Mouse (Mus musculus) megakaryocyte, embryonic 14.5 days (primary cell): ENCODE data around the gene Olfr572. TPM values are rescaled to one million over a fixed set of nuclear protein-coding genes. Genes with fewer than 3 reads are reported as not detected.

Source experiments
- H3K27me3 ChIP-seq: replicated peaks from 2 replicates; pipeline ENCODE3; 2012; ENCODE audit warnings: inconsistent platforms
- H3K36me3 ChIP-seq: replicated peaks from 2 replicates; pipeline ENCODE3; 2012; ENCODE audit warnings: low read length, inconsistent platforms, mixed read lengths
- H3K4me1 ChIP-seq: 2 replicates; pipeline ENCODE4 v1.6.1; 2012; ENCODE audit warnings: inconsistent platforms
- H3K4me3 ChIP-seq: replicated peaks from 2 replicates; pipeline ENCODE3; 2012; ENCODE audit warnings: moderate library complexity, mild to moderate bottlenecking, inconsistent platforms
- H3K9me3 ChIP-seq: 2 replicates; pipeline ENCODE4 v1.6.1; 2012; ENCODE audit warnings: inconsistent platforms
- FLI1 ChIP-seq: IDR thresholded peaks from 2 replicates; pipeline ENCODE4 v1.6.1; 2012; ENCODE audit warnings: low read length, inconsistent platforms, mixed read lengths
- GATA1 ChIP-seq: IDR thresholded peaks from 3 replicates; pipeline ENCODE4 v1.6.1; 2012; ENCODE audit warnings: mixed read lengths, low read length, inconsistent platforms, borderline replicate concordance
- polyA plus RNA-seq: library from polyadenylated mRNA; stranded (reverse); fragments of >175 nt; gene quantifications from 2 replicates; pipeline ENCODE4 v1.2.3, GENCODE M21; 2012; ENCODE audit warnings: low replicate concordance; ENCODE audit not compliant: insufficient read depth

The Olfr572 gene
- polyA plus RNA-seq, 1 experiment, result not detected

- H3K4me3 ChIP-seq, result no peak overlapping the region
- TF ChIP-seq GATA1 (no peak), FLI1 (no peak)
- H3K9me3 ChIP-seq, result no peaks in the 10 kb centered on the region
- H3K36me3 ChIP-seq, result no peaks in the 10 kb centered on the region
- no peaks in the 10 kb centered on the region for H3K27me3 ChIP-seq
- H3K4me1 ChIP-seq, result no peaks in the 10 kb centered on the region
Observed at GRCm38 (mm10) chr7:102950732-102951131, 26.5 kb downstream of the Olfr572 start.

- no peak for TF ChIP-seq FLI1
- no peak for TF ChIP-seq GATA1
- Histone ChIP-seq H3K36me3 (no peaks in the 10 kb centered on the region), H3K4me1 (no peaks in the 10 kb centered on the region), H3K4me3 (no peak overlapping the region), H3K27me3 (no peaks in the 10 kb centered on the region), H3K9me3 (no peaks in the 10 kb centered on the region)
Observed at GRCm38 (mm10) chr7:102958137-102958536, 33.9 kb downstream of the Olfr572 start.

GRCm38 (mm10) chr7:102958593-102958992, 34.4 kb downstream of the Olfr572 start, which contains the start of gene Olfr575:
TSS of gene Olfr575 (minus strand) at chr7:102958775.
- Histone ChIP-seq H3K9me3 (no peaks in the 10 kb centered on the region), H3K27me3 (no peaks in the 10 kb centered on the region)
- TF ChIP-seq GATA1 (no peak), FLI1 (no peak)

GRCm38 (mm10) chr7:102962360-102962759, 38.2 kb downstream of the Olfr572 start, which contains the start of gene Olfr576:
TSS of gene Olfr576 (plus strand) at chr7:102962660.
- H3K4me1 ChIP-seq, result no peaks in the 10 kb centered on the region
- no peaks in the 10 kb centered on the region for H3K9me3 ChIP-seq
- no peaks in the 10 kb centered on the region for H3K36me3 ChIP-seq
- TF ChIP-seq GATA1 (no peak), FLI1 (no peak)
- no peaks in the 10 kb centered on the region for H3K27me3 ChIP-seq
- H3K4me3 ChIP-seq, result no peak within 1 kb of the TSS

More at GRCm38 (mm10) chr7:102958593-102958992, 34.4 kb downstream of the Olfr572 start, which contains the start of gene Olfr575:
- no peaks in the 10 kb centered on the region for H3K4me1 ChIP-seq
- no peaks in the 10 kb centered on the region for H3K36me3 ChIP-seq
- no peak within 1 kb of the TSS for H3K4me3 ChIP-seq

- Histone ChIP-seq H3K9me3 (peaks cover 6% of the 10 kb centered on the region; the same call in 1 of the 2 replicates), H3K4me1 (no peaks in the 10 kb centered on the region), H3K27me3 (no peaks in the 10 kb centered on the region), H3K4me3 (no peak overlapping the region), H3K36me3 (no peaks in the 10 kb centered on the region)
- TF ChIP-seq FLI1 (no peak), GATA1 (no peak)
Observed at GRCm38 (mm10) chr7:102974399-102974798, 50.2 kb downstream of the Olfr572 start.

- H3K9me3 ChIP-seq, result peaks cover 6% of the 10 kb centered on the region; the same call in 1 of the 2 replicates
- no peaks in the 10 kb centered on the region for H3K36me3 ChIP-seq
- no peak within 1 kb of the TSS for H3K4me3 ChIP-seq
- no peaks in the 10 kb centered on the region for H3K4me1 ChIP-seq
- no peak for TF ChIP-seq GATA1
- TF ChIP-seq FLI1, result no peak
- no peaks in the 10 kb centered on the region for H3K27me3 ChIP-seq
Observed at GRCm38 (mm10) chr7:102975843-102976242, 51.6 kb downstream of the Olfr572 start, which contains the start of gene Olfr577. TSS of gene Olfr577 (minus strand) at chr7:102975943.

Other genes with a start within 250 kb of the Olfr572 start
- gene Trim68, start 237.1 kb upstream of the Olfr572 start, polyA plus RNA-seq, result 0.73 and 1.0 TPM in 2 replicates
- gene Olfr557, start 228.5 kb upstream of the Olfr572 start, polyA plus RNA-seq, result not detected in 2 replicates
- gene Olfr558, start 222.2 kb upstream of the Olfr572 start, polyA plus RNA-seq, result not detected in 2 replicates
- not detected in 2 replicates for gene Olfr33, start 205.3 kb upstream of the Olfr572 start, polyA plus RNA-seq
- gene Olfr559, start 196.9 kb upstream of the Olfr572 start, polyA plus RNA-seq, result not detected in 2 replicates
- 0.17 TPM in 1 of 2 replicates, not detected in the other for gene Olfr560, start 165.0 kb upstream of the Olfr572 start, polyA plus RNA-seq
- not detected in 2 replicates for gene Olfr78, start 164.9 kb upstream of the Olfr572 start, polyA plus RNA-seq
- not detected in 2 replicates for gene Olfr561, start 153.2 kb upstream of the Olfr572 start, polyA plus RNA-seq
- gene Olfr564, start 120.9 kb upstream of the Olfr572 start, polyA plus RNA-seq, result not detected in 2 replicates
- not detected in 2 replicates for gene Olfr566, start 65.6 kb upstream of the Olfr572 start, polyA plus RNA-seq
- gene Olfr568, start 47.3 kb upstream of the Olfr572 start, polyA plus RNA-seq, result not detected in 2 replicates
- gene Olfr569, start 33.5 kb upstream of the Olfr572 start, polyA plus RNA-seq, result not detected in 2 replicates
- not detected in 2 replicates for gene Olfr570, start 29.8 kb upstream of the Olfr572 start, polyA plus RNA-seq
- gene Olfr571, start 6.9 kb upstream of the Olfr572 start, polyA plus RNA-seq, result not detected in 2 replicates
- gene Olfr573-ps1, start 18.2 kb downstream of the Olfr572 start, polyA plus RNA-seq, result not detected in 2 replicates
- gene Olfr574, start 24.1 kb downstream of the Olfr572 start, polyA plus RNA-seq, result not detected in 2 replicates
- gene Olfr575, start 34.4 kb downstream of the Olfr572 start, polyA plus RNA-seq, result not detected in 2 replicates
- not detected in 2 replicates for gene Olfr576, start 38.3 kb downstream of the Olfr572 start, polyA plus RNA-seq
- gene Olfr577, start 51.5 kb downstream of the Olfr572 start, polyA plus RNA-seq, result not detected in 2 replicates
- not detected in 2 replicates for gene Olfr578, start 64.9 kb downstream of the Olfr572 start, polyA plus RNA-seq
- gene Olfr582, start 113.6 kb downstream of the Olfr572 start, polyA plus RNA-seq, result not detected in 2 replicates
- not detected in 2 replicates for gene Olfr583, start 126.9 kb downstream of the Olfr572 start, polyA plus RNA-seq
- not detected in 2 replicates for gene Olfr584, start 157.5 kb downstream of the Olfr572 start, polyA plus RNA-seq
- gene Olfr585, start 173.3 kb downstream of the Olfr572 start, polyA plus RNA-seq, result not detected in 2 replicates
- gene Olfr586, start 201.2 kb downstream of the Olfr572 start, polyA plus RNA-seq, result not detected in 2 replicates
- not detected in 2 replicates for gene Olfr588-ps1, start 216.5 kb downstream of the Olfr572 start, polyA plus RNA-seq
- not detected in 2 replicates for gene Olfr589, start 231.9 kb downstream of the Olfr572 start, polyA plus RNA-seq